In the genomic region with DNA sequence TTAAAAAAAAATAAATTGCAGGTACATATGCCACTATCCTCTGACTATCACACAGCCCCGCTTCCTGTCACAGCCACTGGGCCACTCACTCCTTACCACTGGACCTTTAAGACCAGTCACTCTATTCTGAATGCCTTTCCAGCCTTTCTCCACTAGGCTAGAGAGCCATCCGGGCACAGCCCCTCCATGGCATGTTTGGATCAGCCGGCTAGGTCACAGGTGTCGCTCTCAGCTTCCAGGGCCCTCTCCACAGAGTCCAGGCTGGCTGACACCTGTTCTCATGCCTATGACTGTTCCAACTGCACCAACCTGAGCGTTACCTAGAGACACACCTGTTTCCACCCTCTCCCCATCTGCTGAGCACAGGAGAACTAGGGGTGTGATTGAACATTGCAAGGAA, we compare ENCODE assay signal across 8 mouse cellular contexts. TPM values are rescaled to one million over a fixed set of nuclear protein-coding genes. Genes with fewer than 3 reads are reported as not detected.
DNase-seq lines count a peak whose midpoint lies in the region; ATAC-seq lines count a peak whose summit lies in the region.

No protein-coding gene starts in this region.

- peak overlapping the region; percentile 55 for H3K4me3 ChIP-seq in heart, embryonic 10.5 days
- H3K4me3 ChIP-seq in liver, embryonic 16.5 days (ENCODE audit: low read depth, low read length) = peak overlapping the region; percentile 43

- no peak overlapping the region for H3K9ac ChIP-seq in liver, embryonic 16.5 days (ENCODE audit: low read depth, low read length)

- no peak overlapping the region for H3K27ac ChIP-seq in heart, embryonic 10.5 days
- H3K27ac ChIP-seq in liver, embryonic 16.5 days (ENCODE audit: low read length) = no peak overlapping the region

- H3K27me3 ChIP-seq in heart, embryonic 10.5 days (ENCODE audit: insufficient read depth, poor library complexity, severe bottlenecking) = peaks cover 31% of the 10 kb centered on the region
- no peaks in the 10 kb centered on the region for H3K27me3 ChIP-seq in liver, embryonic 16.5 days (ENCODE audit: control insufficient read depth, insufficient read depth, low read depth, low read length)

- 47% methylated on average over 5 of the region's 5 CpGs for WGBS in heart, embryonic 10.5 days
- WGBS in liver, embryonic 16.5 days (ENCODE audit: insufficient replicate concordance) = 56% methylated on average over 5 of the region's 5 CpGs

- intact Hi-C loops in heart, postnatal 25 days (cut with DNase I) = no loop called here

- no peaks in the 10 kb centered on the region for H3K9me3 ChIP-seq in heart, embryonic 10.5 days
- H3K9me3 ChIP-seq in liver, embryonic 16.5 days (replicated peaks; ENCODE audit: control insufficient read depth, low read length) = no peaks in the 10 kb centered on the region

- no peak for DNase-seq in heart, embryonic 10.5 days (ENCODE audit: low spot score)
- DNase-seq in heart, postnatal 25 days (ENCODE audit: low spot score) = no peak
- peak; percentile 35 for DNase-seq in R1 (ENCODE audit: low read depth, low spot score)
- peak; percentile 66 for DNase-seq in kidney, adult 9 months
- DNase-seq in gastrocnemius, adult 8-10 months (ENCODE audit: low spot score in 2 of 2) = no peak
- DNase-seq in urinary bladder, postnatal 10 days (ENCODE audit: low spot score) = no peak
- no peak for DNase-seq in frontal cortex, postnatal 25 days (ENCODE audit: low spot score in 2 of 2)

- peak overlapping the region; percentile 33 for H3K4me2 ChIP-seq in liver, embryonic 16.5 days (ENCODE audit: low read depth, low read length)

- ATAC-seq in liver, embryonic 16.5 days (ENCODE audit: low read depth) = no peak

- peaks cover 34% of the 10 kb centered on the region for H3K36me3 ChIP-seq in heart, embryonic 10.5 days
- H3K36me3 ChIP-seq in liver, embryonic 16.5 days (ENCODE audit: control insufficient read depth, insufficient read depth) = no peaks in the 10 kb centered on the region

- H3K4me1 ChIP-seq in heart, embryonic 10.5 days = peaks cover 44% of the 10 kb centered on the region
- H3K4me1 ChIP-seq in liver, embryonic 16.5 days (ENCODE audit: control insufficient read depth, low read depth, low read length) = peaks cover 13% of the 10 kb centered on the region

RNA-seq across cellular contexts. Expression of a gene that starts 1.3 kb away (rescaled TPM):
- 2.3 and 8.9 TPM in 2 replicates for polyA plus RNA-seq in heart, embryonic 10.5 days (2016; fragmentation: Nextera tagmentation; extraction: Ambion mirVana)
- total RNA-seq in heart, postnatal 25 days (2021) = not detected
- 14.8 and 18.5 TPM in 2 replicates for polyA plus RNA-seq in liver, embryonic 16.5 days (2015; fragmentation: Nextera tagmentation; extraction: Ambion mirVana)
- not detected for total RNA-seq in gastrocnemius, adult 8-10 months (2022)

RNA-seq across cellular contexts. Expression of a gene that starts 16.3 kb away (rescaled TPM):
- polyA plus RNA-seq in heart, embryonic 10.5 days (2016; fragmentation: Nextera tagmentation; extraction: Ambion mirVana) = 31.0 and 39.7 TPM in 2 replicates
- total RNA-seq in heart, postnatal 25 days (2021) = 10 to 100 TPM; 12.3 to 13.5 TPM
- polyA plus RNA-seq in liver, embryonic 16.5 days (2015; fragmentation: Nextera tagmentation; extraction: Ambion mirVana) = 12.9 and 13.3 TPM in 2 replicates
- total RNA-seq in gastrocnemius, adult 8-10 months (2022) = 10 to 100 TPM; 20.8 to 30.8 (median 23.0) TPM

RNA-seq across cellular contexts. Expression of a gene that starts 17.9 kb away (rescaled TPM):
- 10.9 and 13.0 TPM in 2 replicates for polyA plus RNA-seq in heart, embryonic 10.5 days (2016; fragmentation: Nextera tagmentation; extraction: Ambion mirVana)
- 1 to 10 TPM; 7.5 to 8.1 TPM for total RNA-seq in heart, postnatal 25 days (2021)
- 2.9 and 3.0 TPM in 2 replicates for polyA plus RNA-seq in liver, embryonic 16.5 days (2015; fragmentation: Nextera tagmentation; extraction: Ambion mirVana)
- total RNA-seq in gastrocnemius, adult 8-10 months (2022) = 1 to 10 TPM; 5.7 to 8.9 (median 7.9) TPM

RNA-seq across cellular contexts. Expression of a gene that starts 24.7 kb away (rescaled TPM):
- 143 and 176 TPM in 2 replicates for polyA plus RNA-seq in heart, embryonic 10.5 days (2016; fragmentation: Nextera tagmentation; extraction: Ambion mirVana)
- 100 to 1,000 TPM in 1 of 2 experiments, 10 to 100 TPM in 1; 98.8 to 104 TPM for total RNA-seq in heart, postnatal 25 days (2021)
- polyA plus RNA-seq in liver, embryonic 16.5 days (2015; fragmentation: Nextera tagmentation; extraction: Ambion mirVana) = 45.9 and 51.1 TPM in 2 replicates
- total RNA-seq in gastrocnemius, adult 8-10 months (2022) = 100 to 1,000 TPM; 163 to 190 (median 180) TPM

RNA-seq across cellular contexts. Expression of a gene that starts 33.2 kb away (rescaled TPM):
- polyA plus RNA-seq in heart, embryonic 10.5 days (2016; fragmentation: Nextera tagmentation; extraction: Ambion mirVana) = 81.7 and 89.4 TPM in 2 replicates
- 10 to 100 TPM; 15.2 to 22.0 TPM for total RNA-seq in heart, postnatal 25 days (2021)
- 140 and 149 TPM in 2 replicates for polyA plus RNA-seq in liver, embryonic 16.5 days (2015; fragmentation: Nextera tagmentation; extraction: Ambion mirVana)
- total RNA-seq in gastrocnemius, adult 8-10 months (2022) = 1 to 10 TPM; 5.3 to 9.9 (median 8.6) TPM

Comparison
In these comparisons a context has a peak if more than half of its experiments do, and no peak if none do; other contexts are left out.
1. DNase-seq: peak in R1 (single experiment) and kidney, adult 9 months (single experiment); none in heart, embryonic 10.5 days (single experiment), heart, postnatal 25 days (single experiment), gastrocnemius, adult 8-10 months (0 of 2), urinary bladder, postnatal 10 days (single experiment) and frontal cortex, postnatal 25 days (0 of 2).